Mouse (Mus musculus) midbrain, embryonic 14.5 days (tissue): Measurements from ENCODE around the gene Afap1. TPM values are rescaled to one million over a fixed set of nuclear protein-coding genes. Genes with fewer than 3 reads are reported as not detected.

Experiments used
- ATAC-seq: fragments of 200-750 bp; cut with Nextera tagmentation; 2 replicates; pipeline ENCODE4 v1.8.0; 2017; ENCODE audit warnings: moderate number of reproducible peaks, moderate library complexity; ENCODE audit not compliant: low FRiP score, low TSS enrichment
- DNase-seq: peaks from one replicate; pipeline ENCODE4 v3.0.0-alpha.2; 2015
- H3K27ac ChIP-seq: fragments of 300-500 bp; sonication (generic); replicated peaks from 2 replicates; pipeline ENCODE4 v1.5.1; 2014; ENCODE audit warnings: mild to moderate bottlenecking, low read depth, low read length, moderate library complexity
- H3K27me3 ChIP-seq: fragments of 300-500 bp; sonication (generic); 2 replicates; pipeline ENCODE4 v1.6.1; 2014; ENCODE audit warnings: low read length, control low read depth, mixed read lengths; ENCODE audit not compliant: control insufficient read depth, insufficient read depth
- H3K36me3 ChIP-seq: fragments of 300-500 bp; sonication (generic); 2 replicates; pipeline ENCODE4 v1.6.1; 2014; ENCODE audit warnings: low read length, control low read depth; ENCODE audit not compliant: control insufficient read depth, insufficient read depth
- H3K4me1 ChIP-seq: fragments of 300-500 bp; sonication (generic); 2 replicates; pipeline ENCODE4 v1.6.1; 2014; ENCODE audit warnings: mild to moderate bottlenecking, antibody characterized with exemption, low read length, control low read depth; ENCODE audit not compliant: control insufficient read depth, insufficient read depth
- H3K4me2 ChIP-seq: fragments of 300-500 bp; sonication (generic); 2 replicates; pipeline ENCODE4 v1.6.1; 2014; ENCODE audit warnings: mild to moderate bottlenecking, low read length, moderate library complexity
- H3K4me3 ChIP-seq: fragments of 300-500 bp; sonication (generic); replicated peaks from 2 replicates; pipeline ENCODE4 v1.5.1; 2014; ENCODE audit warnings: low read depth, low read length
- H3K9ac ChIP-seq: fragments of 300-500 bp; sonication (generic); replicated peaks from 2 replicates; pipeline ENCODE4 v1.6.1; 2014; ENCODE audit warnings: mild to moderate bottlenecking, low read length, moderate library complexity
- H3K9me3 ChIP-seq: fragments of 300-500 bp; sonication (generic); 2 replicates; pipeline ENCODE4 v1.6.1; 2016; ENCODE audit warnings: low read length, control low read depth, mixed read lengths; ENCODE audit not compliant: control insufficient read depth
- WGBS: fragments of 180-500 bp; shearing (Covaris S2); extraction: QIAGEN DNeasy Blood & Tissue Kit; methylation state at CpG from one replicate; pipeline ENCODE4 v1.1.7; 2014; 5-methylcytosine and 5-hydroxymethylcytosine counted together
- polyA plus RNA-seq: library from polyadenylated mRNA; unstranded; fragments of >200 nt; fragmentation: Nextera tagmentation; extraction: Ambion mirVana; gene quantifications from 2 replicates; pipeline ENCODE4 v1.2.1, GENCODE M21; 2014

Gene Afap1
- polyA plus RNA-seq, 1 experiment from 2014 or later: 81.8 TPM

- H3K9ac ChIP-seq: no peak overlapping the region
- peaks cover 17% of the 10 kb centered on the region for H3K4me1 ChIP-seq
- DNase-seq (no peak), ATAC-seq (no peak)
- no peaks in the 10 kb centered on the region for H3K9me3 ChIP-seq
- no peaks in the 10 kb centered on the region for H3K27me3 ChIP-seq
- H3K36me3 ChIP-seq: peaks cover 10% of the 10 kb centered on the region; the same call in 1 of the 2 replicates
- H3K4me2 ChIP-seq: no peak overlapping the region
- 93% methylated on average over 5 of the region's 5 CpGs for WGBS
- H3K4me3 ChIP-seq: no peak overlapping the region
- no peak overlapping the region for H3K27ac ChIP-seq
Measured at GRCm38 (mm10) chr5:36039596-36039995, 146.5 kb downstream of the Afap1 start.

DNA sequence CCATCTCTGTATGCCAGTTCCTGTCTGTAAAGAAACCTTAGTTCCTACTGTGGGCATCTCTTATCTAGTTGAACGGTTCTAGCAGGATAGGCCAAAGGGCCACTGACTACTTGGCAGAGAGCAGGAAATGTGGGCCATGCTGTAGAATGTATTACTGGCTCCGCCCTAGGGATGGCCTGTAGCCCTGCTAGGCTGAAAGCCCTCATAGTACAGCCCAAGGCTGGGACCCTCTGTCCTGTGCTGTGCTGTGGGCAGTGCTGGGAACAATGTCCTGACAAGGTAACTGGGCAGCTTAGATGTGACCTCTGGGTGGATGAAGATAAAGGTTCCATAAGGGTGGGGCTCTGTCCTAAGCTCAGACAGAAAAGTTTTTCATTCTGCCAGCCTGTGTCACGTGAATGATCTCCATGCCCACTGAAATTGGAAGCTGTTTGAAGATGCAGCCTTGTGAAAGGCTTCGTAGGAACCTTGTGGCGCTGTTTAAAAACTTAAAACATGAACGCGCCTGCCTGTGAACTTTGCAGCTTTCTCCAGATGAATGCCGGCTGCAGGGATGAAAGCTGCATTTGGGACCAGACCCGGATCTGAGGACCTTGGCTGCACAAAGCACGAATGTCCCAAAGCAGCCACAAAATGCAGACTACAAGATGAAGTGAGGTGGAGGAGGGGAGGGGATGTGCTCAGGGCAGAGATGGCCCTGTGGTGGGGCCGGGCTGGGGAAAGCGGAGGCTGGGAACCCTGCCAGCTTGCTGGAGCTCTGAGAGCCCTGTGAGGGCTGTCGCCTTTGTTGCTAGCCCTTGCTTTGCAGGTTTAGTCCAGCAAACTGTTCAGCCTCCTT, 147.5 kb downstream of the Afap1 start:
- ATAC-seq (peak; percentile 79), DNase-seq (peak; percentile 86)
- H3K4me1 ChIP-seq: peaks cover 17% of the 10 kb centered on the region
- H3K9me3 ChIP-seq: no peaks in the 10 kb centered on the region
- H3K9ac ChIP-seq: no peak overlapping the region
- H3K4me3 ChIP-seq: no peak overlapping the region
- H3K27me3 ChIP-seq: no peaks in the 10 kb centered on the region
- 55% methylated on average over 13 of the region's 13 CpGs for WGBS
- H3K36me3 ChIP-seq: peaks cover 10% of the 10 kb centered on the region; the same call in 1 of the 2 replicates
- no peak overlapping the region for H3K4me2 ChIP-seq
- peak overlapping the region; percentile 70 for H3K27ac ChIP-seq

GRCm38 (mm10) chr5:36041236-36041562, 148.1 kb downstream of the Afap1 start:
- H3K27ac ChIP-seq: peak overlapping the region; percentile 70
- H3K4me3 ChIP-seq: no peak overlapping the region
- no peak overlapping the region for H3K4me2 ChIP-seq
- ATAC-seq (0 out of 2 replicates have a peak, but pooled peaks have one; percentile 21), DNase-seq (no peak)
- peaks cover 10% of the 10 kb centered on the region; the same call in 1 of the 2 replicates for H3K36me3 ChIP-seq
- H3K9me3 ChIP-seq: no peaks in the 10 kb centered on the region
- H3K4me1 ChIP-seq: peaks cover 17% of the 10 kb centered on the region
- H3K27me3 ChIP-seq: no peaks in the 10 kb centered on the region
- H3K9ac ChIP-seq: no peak overlapping the region

DNA sequence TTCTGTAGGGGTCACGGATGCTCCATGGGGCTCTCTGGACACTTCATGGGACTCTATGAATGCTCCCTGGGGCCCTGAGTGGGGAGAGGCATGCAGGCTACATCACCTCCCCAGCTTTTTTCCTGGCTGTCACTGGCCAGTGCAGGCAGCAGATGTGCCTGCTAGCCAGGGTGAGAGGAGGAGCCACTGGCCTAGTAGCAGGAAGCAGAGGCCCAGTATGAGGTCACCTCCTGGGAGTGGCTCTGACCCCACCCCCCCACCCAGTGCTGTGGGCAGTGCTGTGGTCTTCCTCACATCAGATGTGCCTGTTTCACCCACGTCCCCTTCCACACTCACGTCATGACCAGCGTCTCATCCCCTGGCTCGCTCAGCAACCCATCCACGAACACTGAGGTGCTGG, 148.6 kb downstream of the Afap1 start:
- WGBS: 91% methylated on average over 6 of the region's 6 CpGs
- H3K4me1 ChIP-seq: peaks cover 17% of the 10 kb centered on the region
- H3K36me3 ChIP-seq: peaks cover 10% of the 10 kb centered on the region; the same call in 1 of the 2 replicates
- no peaks in the 10 kb centered on the region for H3K27me3 ChIP-seq
- no peak overlapping the region for H3K4me2 ChIP-seq
- H3K9ac ChIP-seq: no peak overlapping the region
- H3K9me3 ChIP-seq: no peaks in the 10 kb centered on the region
- H3K27ac ChIP-seq: peak overlapping the region; percentile 70; the same call in 1 of the 2 replicates
- no peak for ATAC-seq
- DNase-seq: no peak
- H3K4me3 ChIP-seq: no peak overlapping the region

GRCm38 (mm10) chr5:36043154-36043553, 150.0 kb downstream of the Afap1 start:
- H3K4me2 ChIP-seq: no peak overlapping the region
- DNase-seq (no peak), ATAC-seq (no peak)
- WGBS: 94% methylated on average over 2 of the region's 2 CpGs
- 0 out of 2 replicates have a peak, but pooled peaks cover under 1% of the 10 kb centered on the region for H3K36me3 ChIP-seq
- no peaks in the 10 kb centered on the region for H3K9me3 ChIP-seq
- peaks cover 17% of the 10 kb centered on the region for H3K4me1 ChIP-seq
- no peak overlapping the region for H3K27ac ChIP-seq
- no peaks in the 10 kb centered on the region for H3K27me3 ChIP-seq
- no peak overlapping the region for H3K4me3 ChIP-seq
- H3K9ac ChIP-seq: no peak overlapping the region

Other genes with a start within 250 kb of the Afap1 start
- gene Htra3, start 213.5 kb upstream of the Afap1 start, polyA plus RNA-seq: 11.2 and 11.4 TPM in 2 replicates
- gene Sh3tc1, start 153.3 kb upstream of the Afap1 start, polyA plus RNA-seq: 1.7 and 2.2 TPM in 2 replicates
- 9.6 and 13.9 TPM in 2 replicates for gene Ablim2, start 135.4 kb upstream of the Afap1 start, polyA plus RNA-seq